Mouse (Mus musculus) ES-E14 (cell line): Measurements from ENCODE around the gene C2cd3.
"Not testable (repeated sequence)": the region's sequence is repeated elsewhere in the genome, so short reads cannot be mapped to it uniquely, and the experiment has no call there.

Experiments
- CHD2 ChIP-seq: IDR thresholded peaks from 2 replicates; pipeline ENCODE4 v1.6.1; 2014; ENCODE audit warnings: mild to moderate bottlenecking, low read depth, low read length, inconsistent platforms
- ZC3H11A ChIP-seq: IDR thresholded peaks from 2 replicates; pipeline ENCODE4 v1.6.1; 2012; ENCODE audit warnings: low read depth, mild to moderate bottlenecking, inconsistent platforms, low read length, borderline replicate concordance
- ZNF384 ChIP-seq: IDR thresholded peaks from 2 replicates; pipeline ENCODE4 v1.6.1; 2012; ENCODE audit warnings: low read depth, low read length, inconsistent platforms

DNA sequence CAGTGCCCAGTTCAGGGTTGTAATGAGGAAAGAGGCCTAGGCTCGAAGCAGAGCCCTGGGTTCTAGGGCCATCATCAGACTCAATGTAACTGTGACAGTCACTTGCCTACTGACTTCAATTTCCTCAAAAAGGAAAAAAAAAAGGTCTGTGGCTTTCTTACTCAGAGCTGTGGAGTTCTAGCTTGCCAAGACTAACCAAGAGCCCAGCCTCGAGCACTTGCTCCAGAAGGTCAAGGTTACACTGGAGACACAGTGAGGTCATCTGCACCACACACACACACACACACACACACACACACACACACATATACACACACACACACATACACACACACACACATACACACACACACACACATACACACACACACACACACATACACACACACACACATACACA, 110.0 kb downstream of the C2cd3 start:
- TF ChIP-seq ZC3H11A, ZNF384, CHD2: not testable (repeated sequence)
